Mouse (Mus musculus): ENCODE results near the gene Wipf2. TPM values are rescaled to one million over a fixed set of nuclear protein-coding genes. Genes with fewer than 3 reads are reported as not detected.

The Wipf2 gene
- polyA plus RNA-seq, 1 experiment: 7.3 TPM

- Histone ChIP-seq H3K4me3 (replicated peaks) (no peak overlapping the region), H3K27me3 (replicated peaks) (peaks cover 55% of the 10 kb centered on the region)
Measured at GRCm38 (mm10) chr11:98850100-98851093, 13.0 kb upstream of the Wipf2 start.

GRCm38 (mm10) chr11:98854116-98854515 is 9.3 kb upstream of the Wipf2 start:
- H3K9me3 ChIP-seq: no peaks in the 10 kb centered on the region
- H3K27me3 ChIP-seq (replicated peaks): peaks cover 45% of the 10 kb centered on the region
- no peak overlapping the region for H3K4me3 ChIP-seq (replicated peaks)
- H3K36me3 ChIP-seq (replicated peaks; ENCODE audit: low read length): no peaks in the 10 kb centered on the region
- peaks cover 14% of the 10 kb centered on the region for H3K4me1 ChIP-seq
- TF ChIP-seq GATA1 (IDR thresholded peaks at IDR 0.05; ENCODE audit: borderline replicate concordance, low read length): no peak
- no peak for TF ChIP-seq FLI1 (IDR thresholded peaks at IDR 0.05; ENCODE audit: low read length)

More at GRCm38 (mm10) chr11:98850100-98851093, 13.0 kb upstream of the Wipf2 start:
- H3K4me1 ChIP-seq: peaks cover 13% of the 10 kb centered on the region
- no peaks in the 10 kb centered on the region for H3K9me3 ChIP-seq
- TF ChIP-seq FLI1 (IDR thresholded peaks at IDR 0.05; ENCODE audit: low read length): no peak
- TF ChIP-seq GATA1 (IDR thresholded peaks at IDR 0.05; ENCODE audit: borderline replicate concordance, low read length): no peak
- H3K36me3 ChIP-seq (replicated peaks; ENCODE audit: low read length): no peaks in the 10 kb centered on the region

GRCm38 (mm10) chr11:98854659-98855058 is 8.8 kb upstream of the Wipf2 start:
- TF ChIP-seq GATA1 (IDR thresholded peaks at IDR 0.05; ENCODE audit: borderline replicate concordance, low read length): no peak
- TF ChIP-seq FLI1 (IDR thresholded peaks at IDR 0.05; ENCODE audit: low read length): no peak
- Histone ChIP-seq H3K4me3 (replicated peaks) (no peak overlapping the region), H3K9me3 (no peaks in the 10 kb centered on the region), H3K4me1 (peaks cover 13% of the 10 kb centered on the region), H3K27me3 (replicated peaks) (peaks cover 39% of the 10 kb centered on the region), H3K36me3 (replicated peaks; ENCODE audit: low read length) (no peaks in the 10 kb centered on the region)

GRCm38 (mm10) chr11:98858759-98859731 is 4.4 kb upstream of the Wipf2 start:
- H3K9me3 ChIP-seq: no peaks in the 10 kb centered on the region
- peak overlapping the region; percentile 59 for H3K4me3 ChIP-seq (replicated peaks)
- H3K4me1 ChIP-seq: peaks cover 18% of the 10 kb centered on the region
- peaks cover 9% of the 10 kb centered on the region for H3K27me3 ChIP-seq (replicated peaks)
- no peaks in the 10 kb centered on the region for H3K36me3 ChIP-seq (replicated peaks; ENCODE audit: low read length)
- TF ChIP-seq GATA1 (IDR thresholded peaks at IDR 0.05; ENCODE audit: borderline replicate concordance, low read length) (no peak), FLI1 (IDR thresholded peaks at IDR 0.05; ENCODE audit: low read length) (no peak)

GRCm38 (mm10) chr11:98863751-98864429 is 452 bp downstream of the Wipf2 start:
- Histone ChIP-seq H3K4me1 (peaks cover 27% of the 10 kb centered on the region), H3K27me3 (replicated peaks) (no peaks in the 10 kb centered on the region)
- no peak for TF ChIP-seq FLI1 (IDR thresholded peaks at IDR 0.05; ENCODE audit: low read length)
- no peak for TF ChIP-seq GATA1 (IDR thresholded peaks at IDR 0.05; ENCODE audit: borderline replicate concordance, low read length)

GRCm38 (mm10) chr11:98867293-98867692 is 3.9 kb downstream of the Wipf2 start:
- Histone ChIP-seq H3K4me1 (peaks cover 40% of the 10 kb centered on the region), H3K4me3 (replicated peaks) (no peak overlapping the region), H3K9me3 (no peaks in the 10 kb centered on the region), H3K27me3 (replicated peaks) (no peaks in the 10 kb centered on the region), H3K36me3 (replicated peaks; ENCODE audit: low read length) (peaks cover 60% of the 10 kb centered on the region)
- TF ChIP-seq GATA1 (IDR thresholded peaks at IDR 0.05; ENCODE audit: borderline replicate concordance, low read length) (no peak), FLI1 (IDR thresholded peaks at IDR 0.05; ENCODE audit: low read length) (no peak)

More at GRCm38 (mm10) chr11:98863751-98864429, 452 bp downstream of the Wipf2 start:
- peak overlapping the region; percentile 95 for H3K4me3 ChIP-seq (replicated peaks)
- H3K9me3 ChIP-seq: no peaks in the 10 kb centered on the region
- H3K36me3 ChIP-seq (replicated peaks; ENCODE audit: low read length): peaks cover 29% of the 10 kb centered on the region

GRCm38 (mm10) chr11:98869906-98870305 is 6.5 kb downstream of the Wipf2 start:
- Histone ChIP-seq H3K36me3 (replicated peaks; ENCODE audit: low read length) (peaks cover 69% of the 10 kb centered on the region), H3K4me1 (peaks cover 31% of the 10 kb centered on the region), H3K27me3 (replicated peaks) (no peaks in the 10 kb centered on the region), H3K9me3 (no peaks in the 10 kb centered on the region), H3K4me3 (replicated peaks) (no peak overlapping the region)
- TF ChIP-seq GATA1 (IDR thresholded peaks at IDR 0.05; ENCODE audit: borderline replicate concordance, low read length) (no peak), FLI1 (IDR thresholded peaks at IDR 0.05; ENCODE audit: low read length) (no peak)

- Histone ChIP-seq H3K4me1 (peaks cover 31% of the 10 kb centered on the region), H3K27me3 (replicated peaks) (no peaks in the 10 kb centered on the region), H3K36me3 (replicated peaks; ENCODE audit: low read length) (peaks cover 76% of the 10 kb centered on the region), H3K9me3 (no peaks in the 10 kb centered on the region), H3K4me3 (replicated peaks) (peak overlapping the region; percentile 11)
- TF ChIP-seq GATA1 (IDR thresholded peaks at IDR 0.05; ENCODE audit: borderline replicate concordance, low read length) (no peak), FLI1 (IDR thresholded peaks at IDR 0.05; ENCODE audit: low read length) (no peak)
Measured at GRCm38 (mm10) chr11:98870791-98871190, 7.4 kb downstream of the Wipf2 start.

- no peaks in the 10 kb centered on the region for H3K9me3 ChIP-seq
- no peaks in the 10 kb centered on the region for H3K27me3 ChIP-seq (replicated peaks)
- TF ChIP-seq FLI1 (IDR thresholded peaks at IDR 0.05; ENCODE audit: low read length) (no peak), GATA1 (IDR thresholded peaks at IDR 0.05; ENCODE audit: borderline replicate concordance, low read length) (no peak)
- peaks cover 31% of the 10 kb centered on the region for H3K4me1 ChIP-seq
- no peak overlapping the region for H3K4me3 ChIP-seq (replicated peaks)
- peaks cover 71% of the 10 kb centered on the region for H3K36me3 ChIP-seq (replicated peaks; ENCODE audit: low read length)
Measured at GRCm38 (mm10) chr11:98871416-98871815, 8.0 kb downstream of the Wipf2 start.

All from megakaryocyte, embryonic 14.5 days (primary cell).